Mouse (Mus musculus): ENCODE data around the gene Flt3l.
"Not testable (repeated sequence)": the region's sequence is repeated elsewhere in the genome, so short reads cannot be mapped to it uniquely, and the experiment has no call there.

Flt3l gene

DNA sequence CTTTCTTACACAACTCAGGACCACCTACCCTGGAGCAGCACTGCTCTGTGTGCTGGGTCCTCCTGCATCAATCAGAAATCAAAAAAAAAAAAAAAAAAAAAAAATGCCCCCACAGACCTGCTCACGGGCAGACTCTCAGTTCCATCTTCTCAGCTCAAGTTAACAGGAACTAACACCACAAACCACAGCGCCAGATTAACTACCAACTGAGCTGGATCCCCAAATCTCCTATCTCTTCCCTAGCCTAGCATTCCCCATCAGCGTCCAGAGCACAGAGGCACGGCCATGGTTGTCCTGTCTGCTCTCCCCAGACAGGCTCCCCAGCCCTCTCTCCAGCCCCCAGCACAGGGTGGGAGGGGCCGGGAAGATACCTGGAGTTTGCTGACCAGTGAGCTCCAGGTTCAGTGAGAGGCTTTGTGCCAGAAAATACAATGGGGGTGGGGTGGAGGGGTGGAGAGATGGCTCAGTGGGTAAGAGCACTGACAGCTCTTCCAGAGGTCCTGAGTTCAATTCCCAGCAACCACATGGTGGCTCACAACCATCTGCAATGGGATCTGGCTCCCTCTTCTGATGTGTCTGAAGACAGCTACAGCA, 29.1 kb downstream of the Flt3l start:
- in situ Hi-C loops (cut with MboI; ENCODE audit: unreplicated experiment in 2 of 2): no loop called here

DNA sequence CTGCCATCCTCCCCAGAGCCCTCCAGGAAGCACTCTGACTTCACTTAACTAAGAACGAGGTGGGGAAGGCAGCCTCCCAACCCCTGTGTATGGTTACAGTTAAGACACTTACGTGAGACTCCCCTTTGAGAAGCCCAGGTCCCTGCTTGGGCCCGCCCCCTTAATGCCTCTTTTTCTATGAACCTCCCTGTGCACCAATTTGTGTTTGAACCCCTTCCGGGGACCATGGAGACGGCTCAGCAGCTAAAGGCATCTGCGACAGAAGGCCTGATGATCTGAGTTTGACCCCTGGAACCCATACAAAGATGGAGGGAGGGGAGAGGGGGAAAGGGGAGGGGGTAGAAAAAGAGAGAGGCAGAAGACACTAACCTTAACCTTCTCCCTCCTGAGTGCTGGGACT, 29.8 kb downstream of the Flt3l start:
- in situ Hi-C loops (cut with MboI; ENCODE audit: unreplicated experiment in 2 of 2): no loop called here

DNA sequence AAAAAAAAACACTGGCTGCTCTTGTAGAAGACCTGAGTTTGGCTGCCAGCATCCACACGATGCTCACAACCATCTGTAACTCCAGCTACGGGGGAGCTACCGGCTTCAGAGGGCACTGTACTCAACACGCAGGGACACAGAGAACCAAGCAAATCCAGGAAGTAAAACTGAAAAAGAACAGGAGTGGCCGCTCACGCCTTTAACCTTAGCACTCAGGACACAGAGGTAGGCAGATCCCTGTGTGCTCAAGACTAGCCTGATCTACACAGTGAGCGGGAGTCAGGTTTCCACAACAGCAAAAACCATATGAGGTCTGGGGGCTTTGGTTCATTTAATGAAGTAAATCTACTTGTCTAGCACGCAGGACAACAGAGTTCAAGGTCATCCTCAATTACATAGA, 30.7 kb downstream of the Flt3l start:
- in situ Hi-C loops (cut with MboI; ENCODE audit: unreplicated experiment in 2 of 2): no loop called here

DNA sequence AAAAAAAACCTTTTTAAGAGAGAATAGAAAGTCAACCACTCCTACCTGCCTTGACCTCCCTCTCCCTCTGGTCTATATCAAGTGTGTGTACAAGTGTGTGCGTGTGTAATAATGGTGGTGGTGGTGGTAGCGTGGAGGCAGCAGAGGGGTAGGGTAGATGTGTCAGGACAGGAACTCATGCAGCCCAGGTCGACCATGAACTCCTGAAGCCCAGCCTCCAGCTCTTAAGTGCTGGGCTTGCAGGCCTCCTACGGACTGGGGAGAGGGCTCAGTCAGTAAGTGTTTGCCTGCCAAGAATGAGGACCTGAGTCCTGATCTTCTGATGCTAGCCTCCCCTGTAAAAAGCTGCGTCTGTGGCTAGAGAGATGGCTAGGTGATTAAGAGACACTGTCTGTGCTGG, 31.3 kb downstream of the Flt3l start:
- in situ Hi-C loops (cut with MboI; ENCODE audit: unreplicated experiment in 2 of 2): no loop called here

DNA sequence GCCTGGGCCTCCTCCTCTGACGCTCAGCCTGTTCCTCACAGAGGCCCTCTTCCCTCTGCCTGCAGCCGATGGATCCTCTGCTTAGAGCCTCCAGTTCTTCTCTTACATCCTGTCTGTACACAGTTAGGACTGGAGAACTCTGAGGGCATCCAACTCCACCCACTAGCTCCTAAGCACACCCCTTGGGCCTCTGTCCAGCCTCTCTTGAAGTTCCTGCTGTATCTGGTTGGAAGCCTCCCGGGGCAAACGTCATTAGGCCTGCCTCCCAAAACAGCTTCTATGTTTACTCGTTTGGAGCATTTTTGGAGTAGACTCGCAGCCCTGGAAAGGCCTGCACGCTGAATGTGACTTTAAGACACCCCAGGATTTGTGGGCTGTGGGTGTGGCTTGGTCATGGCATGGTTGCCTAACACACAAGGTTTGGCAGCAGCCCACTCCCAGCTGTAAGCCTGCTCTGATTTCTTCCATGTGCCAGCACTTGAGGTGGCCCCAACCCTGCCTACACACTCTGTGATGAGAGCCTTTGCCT, 32.5 kb downstream of the Flt3l start, which contains the start of gene Fcgrt:
Fcgrt (minus strand) TSS at position 200 of the 529 bp plus-strand sequence.
- in situ Hi-C loops (cut with MboI; ENCODE audit: unreplicated experiment in 2 of 2): no loop called here

DNA sequence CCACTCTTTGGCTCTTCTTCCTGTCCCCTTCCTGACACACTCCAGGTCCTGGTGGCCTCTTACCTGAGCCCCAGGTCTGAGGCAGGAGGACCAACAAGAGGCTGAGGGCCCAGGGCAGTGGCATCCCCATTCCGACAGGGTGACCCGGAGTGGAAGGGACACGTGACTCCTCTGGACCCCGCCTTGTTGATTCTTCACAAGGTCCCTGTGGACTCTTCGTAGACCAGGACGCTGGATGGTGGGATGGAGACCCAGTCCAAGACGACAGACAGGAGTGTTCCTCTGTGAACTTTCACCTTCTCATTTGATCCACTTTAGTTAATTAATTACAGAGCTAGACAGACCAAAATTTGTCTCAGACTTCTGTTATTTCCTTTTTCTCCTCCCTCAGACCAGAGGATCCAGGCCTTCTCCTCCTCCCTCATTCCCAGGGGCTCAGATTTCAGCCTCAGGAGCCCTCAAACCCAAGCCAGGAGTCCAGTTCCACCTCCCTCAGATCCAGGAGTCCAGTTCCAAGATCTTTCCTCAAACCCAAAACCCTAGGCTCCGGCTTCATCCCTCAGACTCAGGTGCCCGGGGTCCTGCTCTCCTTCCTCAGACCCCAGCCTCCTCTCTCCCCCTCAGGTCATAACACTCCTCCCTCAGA, 33.2 kb downstream of the Flt3l start:
- in situ Hi-C loops (cut with MboI; ENCODE audit: unreplicated experiment in 2 of 2): no loop called here

DNA sequence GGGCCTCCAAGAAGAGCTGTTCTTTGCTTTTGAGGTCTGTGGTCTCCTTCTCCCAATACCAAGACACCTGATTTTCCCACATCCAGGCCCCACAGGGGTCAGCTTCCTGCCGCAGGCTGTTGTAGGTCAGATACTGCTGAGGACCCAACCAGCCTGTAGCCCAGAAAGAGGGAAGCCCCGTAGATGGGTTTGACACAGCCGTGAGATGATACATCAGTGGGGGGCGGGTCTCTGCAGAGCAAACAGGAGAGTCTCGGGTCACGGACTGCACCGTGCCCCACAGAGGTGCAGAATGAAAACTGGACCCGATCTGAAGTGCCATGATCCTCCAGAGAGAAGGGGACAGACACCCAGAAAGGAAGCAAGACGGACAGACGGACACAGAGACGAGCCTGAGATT, 33.8 kb downstream of the Flt3l start:
- in situ Hi-C loops (cut with MboI; ENCODE audit: unreplicated experiment in 2 of 2): no loop called here

DNA sequence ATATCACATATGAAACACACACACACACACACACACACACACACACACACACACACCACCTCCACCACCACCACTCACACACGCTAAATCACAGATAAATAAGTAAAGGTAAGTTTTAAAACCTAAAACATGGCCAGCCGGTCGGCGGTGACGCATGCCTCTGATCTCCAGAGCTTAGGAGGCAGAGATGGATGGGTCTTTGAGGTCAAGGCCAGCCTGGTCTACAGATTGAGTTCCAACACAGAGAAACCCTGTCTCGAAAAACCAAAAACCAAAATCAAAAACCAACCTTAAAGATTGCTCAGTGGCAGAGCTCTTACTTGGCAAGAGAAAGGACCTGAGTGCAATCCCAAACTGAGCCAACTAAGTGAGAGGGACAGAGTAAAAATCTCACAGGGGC, 36.2 kb downstream of the Flt3l start:
- in situ Hi-C loops (cut with MboI; ENCODE audit: unreplicated experiment in 2 of 2): no loop called here

DNA sequence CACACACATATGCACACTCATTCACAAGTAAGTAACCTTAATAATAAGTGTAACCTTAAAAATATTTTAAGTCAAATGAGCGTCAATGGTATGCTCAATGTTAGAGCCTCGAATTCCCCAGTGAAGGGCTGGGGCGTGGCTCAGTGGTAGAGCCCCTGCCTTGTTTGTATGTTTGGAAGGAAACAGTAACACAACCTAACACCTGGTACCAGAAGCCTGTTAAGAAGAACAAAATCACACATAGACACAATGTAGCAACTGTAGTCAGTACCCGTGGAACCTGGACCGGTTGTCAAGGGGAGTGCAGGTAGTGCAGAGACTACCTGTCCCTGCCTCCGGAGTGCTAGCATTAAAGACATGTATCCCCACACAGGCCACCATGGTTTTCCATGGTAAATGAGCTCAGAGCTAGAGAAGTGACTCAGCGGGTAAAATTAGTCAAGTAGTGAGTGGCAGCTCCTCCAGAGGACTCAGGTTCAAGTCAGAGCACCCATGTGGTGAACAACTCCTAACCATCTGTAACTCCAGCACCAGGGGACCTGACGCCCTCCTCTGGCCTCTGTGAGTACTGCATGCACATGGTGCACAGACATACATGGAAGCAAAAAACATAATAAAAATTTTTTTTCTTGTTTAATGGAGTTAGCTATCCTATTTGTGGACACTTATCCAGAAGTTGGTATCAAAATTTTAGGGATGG, 37.5 kb downstream of the Flt3l start:
- in situ Hi-C loops (cut with MboI; ENCODE audit: unreplicated experiment in 2 of 2): no loop called here

DNA sequence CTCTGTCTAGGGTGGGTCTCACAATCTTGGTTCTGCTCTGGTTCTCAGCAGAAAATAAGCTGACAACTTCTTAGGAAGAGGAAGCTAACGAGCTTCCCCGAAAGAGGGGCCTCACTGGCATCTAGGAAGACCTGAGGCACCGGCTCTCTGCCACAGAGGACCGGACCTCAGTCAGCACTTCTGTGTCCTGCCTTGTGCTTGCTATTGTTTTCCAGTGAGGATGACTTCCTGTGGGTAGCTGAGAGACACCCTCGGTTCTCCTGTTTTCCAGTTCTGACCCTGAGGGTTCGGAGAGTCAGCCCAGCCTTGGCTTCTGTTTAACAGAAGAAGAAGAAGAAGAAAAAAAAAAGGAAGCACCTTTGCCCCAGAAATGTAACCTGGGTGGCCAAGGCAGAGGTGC, 38.8 kb downstream of the Flt3l start:
- in situ Hi-C loops (cut with MboI; ENCODE audit: unreplicated experiment in 2 of 2): no loop called here

DNA sequence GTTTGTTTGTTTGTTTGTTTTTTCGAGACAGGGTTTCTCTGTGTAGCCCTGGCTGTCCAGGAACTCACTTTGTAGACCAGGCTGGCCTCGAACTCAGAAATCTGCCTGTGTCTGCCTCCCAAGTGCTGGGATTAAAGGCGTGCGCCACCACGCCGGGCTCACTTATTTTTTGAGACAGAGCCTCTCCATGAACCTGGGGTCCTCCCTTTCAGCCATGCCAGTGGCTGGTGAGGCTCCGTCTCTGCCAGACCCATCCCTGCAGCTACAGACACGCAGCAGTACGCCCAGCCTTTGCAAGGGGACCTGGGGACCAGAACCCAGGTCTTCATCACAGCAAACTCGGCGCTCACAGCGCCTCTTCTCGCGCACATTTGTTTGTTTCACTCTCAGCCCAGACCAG, 40.3 kb downstream of the Flt3l start:
- in situ Hi-C loops (cut with MboI; ENCODE audit: unreplicated experiment in 2 of 2): not testable (repeated sequence)

DNA sequence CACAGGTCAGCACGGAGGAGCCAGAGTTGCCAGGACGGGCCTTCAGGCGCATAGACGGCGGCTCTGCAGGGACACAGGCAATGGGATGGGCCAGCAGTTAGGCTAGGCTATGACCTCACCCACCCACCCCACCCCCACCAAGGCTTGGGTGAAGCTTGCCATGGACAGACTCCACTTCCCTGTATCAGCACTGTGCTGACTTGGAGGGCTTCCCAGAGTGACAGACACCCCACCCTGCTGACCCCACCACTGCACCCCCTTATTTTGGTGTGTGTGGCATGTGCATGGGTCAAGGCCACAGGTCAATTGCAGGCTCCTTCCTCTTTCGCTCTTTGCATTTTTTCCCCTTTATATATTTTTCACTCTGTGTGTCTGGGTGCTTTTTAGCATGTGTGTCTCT, 40.9 kb downstream of the Flt3l start:
- in situ Hi-C loops (cut with MboI; ENCODE audit: unreplicated experiment in 2 of 2): no loop called here

DNA sequence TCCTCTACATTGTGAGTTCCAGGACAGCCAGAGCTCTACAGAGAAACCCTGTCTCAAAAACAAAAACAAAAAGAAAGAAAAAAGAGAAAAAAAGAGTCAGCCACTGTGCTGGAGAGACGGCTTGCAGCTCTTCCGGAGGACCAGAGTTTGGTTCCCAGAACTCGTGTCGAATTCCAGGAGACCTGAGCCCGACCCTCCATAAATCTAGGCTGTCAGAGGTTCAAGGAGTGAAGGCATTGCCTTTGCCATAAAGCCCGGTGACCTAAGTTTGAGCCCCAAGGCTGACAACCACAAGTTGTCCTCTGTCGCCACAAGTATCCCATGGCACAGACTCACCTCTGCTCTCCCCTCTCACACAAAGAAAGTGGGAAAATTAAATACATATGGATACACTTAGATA, 42.1 kb downstream of the Flt3l start:
- in situ Hi-C loops (cut with MboI; ENCODE audit: unreplicated experiment in 2 of 2): no loop called here

DNA sequence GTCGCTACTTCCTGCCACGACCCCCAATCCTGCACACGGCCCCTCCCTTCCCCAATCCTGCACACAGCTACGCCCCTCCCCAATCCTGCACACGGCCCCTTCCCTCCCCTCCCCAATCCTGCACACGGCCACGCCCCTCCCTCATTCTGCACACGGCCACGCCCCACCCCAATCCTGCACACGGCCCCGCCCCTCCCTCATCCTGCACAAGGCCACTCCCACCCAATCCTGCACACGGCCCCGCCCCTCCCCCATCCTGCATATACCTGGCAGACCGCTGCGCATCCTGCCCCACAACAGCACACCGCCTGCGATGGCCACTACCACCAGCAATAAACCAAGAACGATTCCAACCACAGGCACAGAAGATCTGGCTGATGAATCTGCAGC, 42.7 kb downstream of the Flt3l start:
- in situ Hi-C loops (cut with MboI; ENCODE audit: unreplicated experiment in 2 of 2): no loop called here

DNA sequence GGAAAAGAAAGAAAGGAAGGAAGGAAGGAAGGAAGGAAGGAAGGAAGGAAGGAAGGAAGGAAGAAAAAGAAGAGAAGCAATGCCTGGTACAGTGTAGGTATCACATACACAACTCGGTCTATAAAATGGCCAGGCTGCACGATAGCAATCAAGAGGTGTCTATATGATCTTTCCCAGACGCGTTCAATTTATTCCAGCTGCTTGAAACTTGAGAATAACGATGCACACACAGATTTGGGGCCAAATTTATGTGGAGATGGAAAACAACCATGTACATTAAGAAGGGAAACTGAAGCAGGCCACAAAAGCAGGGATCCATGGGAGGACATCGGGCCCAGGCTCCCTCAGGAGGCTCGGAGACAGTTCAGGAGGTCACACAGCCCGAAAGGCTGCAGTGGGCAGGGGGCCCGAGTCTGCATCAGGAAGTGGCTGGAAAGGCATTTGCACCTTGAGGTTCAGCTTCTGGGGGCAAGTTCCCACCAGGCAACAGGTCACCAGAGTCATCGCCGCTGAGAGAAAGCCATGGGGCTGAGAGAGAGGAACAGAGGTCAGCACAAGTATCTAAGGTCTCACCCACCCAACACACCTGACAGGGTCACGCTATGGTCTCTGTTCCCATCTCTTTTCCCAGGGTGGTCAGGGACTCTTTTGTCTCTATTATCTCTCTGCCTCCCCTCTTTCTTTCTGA, 43.3 kb downstream of the Flt3l start:
- in situ Hi-C loops (cut with MboI; ENCODE audit: unreplicated experiment in 2 of 2): no loop called here

DNA sequence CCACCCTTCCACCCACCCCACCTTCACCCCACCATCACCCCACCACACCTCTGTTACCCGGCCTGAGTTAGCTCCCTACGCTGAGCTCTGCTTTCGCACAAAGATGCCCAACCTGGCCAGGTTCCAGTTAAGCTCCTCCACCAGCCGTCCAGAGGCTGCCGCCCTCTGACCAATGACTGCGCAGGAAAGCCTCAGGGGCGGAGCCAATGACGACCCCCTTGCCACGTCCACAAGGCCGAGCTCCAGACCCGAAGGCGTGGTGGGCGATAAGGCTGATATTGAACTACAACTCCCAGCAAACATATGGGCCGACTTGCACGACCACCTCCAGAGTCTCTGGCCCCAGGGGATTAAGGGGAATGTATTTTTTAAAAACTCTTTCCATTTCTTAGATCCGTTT, 44.2 kb downstream of the Flt3l start, which contains the start of gene Rcn3:
Rcn3 (minus strand) TSS at position 174 of the 400 bp plus-strand sequence.
- in situ Hi-C loops (cut with MboI; ENCODE audit: unreplicated experiment in 2 of 2): no loop called here

DNA sequence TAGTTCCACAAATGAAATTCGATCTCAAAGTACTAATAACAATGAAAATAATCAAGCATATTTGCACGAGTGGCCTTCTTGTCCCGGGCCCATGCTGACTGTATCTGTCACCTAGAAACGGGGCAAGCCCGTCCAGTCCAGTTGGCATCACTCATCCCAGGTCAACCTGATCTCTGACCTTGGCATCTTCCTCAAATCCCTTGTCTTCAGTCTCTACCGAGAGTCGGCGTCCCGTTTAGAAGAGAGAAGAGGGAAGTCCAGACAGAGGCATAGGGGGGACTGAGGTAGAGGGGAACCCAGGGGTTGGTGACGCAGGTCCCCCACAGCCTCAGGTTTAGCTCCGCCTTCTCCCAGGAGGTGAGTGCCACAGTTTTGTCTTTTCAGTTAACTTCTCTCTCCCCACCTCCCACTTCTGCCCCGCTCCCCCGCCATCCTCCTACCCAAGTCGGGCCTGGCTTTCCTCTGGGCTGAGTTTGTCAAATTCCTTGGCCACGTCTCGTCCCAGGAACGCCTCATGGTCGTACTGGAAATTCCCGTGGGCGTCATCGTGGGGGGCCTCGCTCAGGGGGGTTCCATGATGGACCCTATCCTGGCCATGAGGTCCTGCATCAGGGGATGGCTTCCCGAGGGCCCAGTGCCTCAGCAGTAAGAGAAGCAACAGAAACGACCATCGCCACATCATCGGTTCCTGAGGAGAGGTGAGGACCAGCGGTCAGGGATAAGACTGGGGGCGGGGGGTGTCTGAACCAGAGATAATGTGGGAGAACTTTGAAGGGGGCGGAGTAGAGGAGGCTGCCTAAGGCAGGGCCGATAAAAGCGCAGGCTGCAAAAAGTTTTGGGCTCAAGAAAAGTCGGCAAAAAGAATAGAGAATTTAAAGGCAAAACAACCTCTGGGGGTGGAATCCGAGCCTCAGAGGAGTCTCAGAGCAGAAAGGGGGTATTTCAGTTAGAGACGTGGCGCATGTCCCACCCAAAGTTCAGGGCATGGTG, 44.9 kb downstream of the Flt3l start:
- in situ Hi-C loops (cut with MboI; ENCODE audit: unreplicated experiment in 2 of 2): no loop called here

DNA sequence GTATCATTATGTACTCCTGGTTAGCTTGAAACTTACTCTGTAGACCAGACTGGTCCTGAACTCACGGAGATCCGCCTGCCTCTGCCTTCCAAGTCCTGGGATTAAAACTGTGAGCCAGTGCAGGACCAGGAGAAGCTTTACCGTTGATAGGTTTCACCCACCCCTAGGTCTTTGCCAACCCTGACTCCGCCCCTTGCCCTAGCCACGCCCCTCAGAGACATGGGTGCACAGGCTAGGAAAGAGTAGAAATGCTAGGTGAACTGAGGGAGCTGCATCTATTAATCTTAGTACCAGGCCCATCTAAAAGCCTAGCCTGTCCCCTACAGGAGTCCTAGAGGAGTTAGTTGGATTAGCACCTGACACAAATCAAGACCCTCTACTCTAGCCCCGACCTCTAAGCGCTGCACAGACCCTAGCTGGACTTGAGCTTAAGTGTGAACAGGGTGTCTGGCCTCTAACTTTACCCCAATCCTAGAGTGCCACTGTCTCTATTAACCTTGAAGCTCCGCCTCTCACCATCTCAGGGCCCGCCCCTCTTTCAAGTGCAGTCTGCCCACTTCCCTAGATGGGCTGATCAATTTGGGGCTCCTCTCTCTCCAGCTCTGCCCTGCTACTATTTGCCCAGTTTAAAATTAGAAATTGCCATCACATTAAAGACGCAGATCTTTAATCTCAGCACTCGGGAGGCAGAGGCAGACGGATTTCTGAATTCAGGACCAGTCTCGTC, 45.8 kb downstream of the Flt3l start:
- in situ Hi-C loops (cut with MboI; ENCODE audit: unreplicated experiment in 2 of 2): no loop called here

DNA sequence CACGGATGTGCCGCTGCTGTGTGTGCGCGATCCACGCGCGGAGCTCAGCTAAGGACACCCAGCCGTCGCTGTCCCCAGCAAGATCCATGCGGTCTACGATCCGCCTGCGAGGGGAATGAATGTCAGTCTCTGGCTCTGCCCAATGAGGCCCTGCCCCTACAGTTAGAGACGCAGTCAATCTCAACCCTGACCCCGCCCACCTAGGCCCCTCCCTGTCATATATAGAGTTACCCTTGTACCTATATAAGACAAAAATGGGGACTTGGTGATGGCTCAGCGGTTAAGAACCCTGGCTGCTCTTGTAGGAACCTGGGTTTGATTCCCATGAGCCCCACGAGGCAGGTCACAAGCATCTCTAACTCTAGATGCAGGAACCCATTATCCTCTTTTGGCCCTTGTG, 47.6 kb downstream of the Flt3l start:
- in situ Hi-C loops (cut with MboI; ENCODE audit: unreplicated experiment in 2 of 2): no loop called here
